In genomic region chr7:126676207-126676606, GRCm38 (mm10) we compare ENCODE assay signal across 8 mouse cellular contexts. TPM values are rescaled to one million over a fixed set of nuclear protein-coding genes. Genes with fewer than 3 reads are reported as not detected.
DNase-seq lines count a peak whose midpoint lies in the region; ATAC-seq and TF ChIP-seq lines count a peak whose summit lies in the region.
"Had no signal": no experiment of that assay in that cellular context is flagged by ENCODE, and none has a peak within 500 bp of the region (broad histone marks: within the 10 kb centered on the region; RNA-seq: fewer than 3 reads in every experiment).

TSS of gene Sult1a1 (minus strand) at chr7:126676432.

- peaks cover 20% of the 10 kb centered on the region for H3K36me3 ChIP-seq in kidney, embryonic 16.5 days (ENCODE audit: insufficient read depth, low read length)
- peaks cover 8% of the 10 kb centered on the region; the same call in 1 of the 2 replicates for H3K36me3 ChIP-seq in stomach, postnatal 0 days (ENCODE audit: control insufficient read depth, insufficient read depth, low read length)

- H3K9me3 ChIP-seq in kidney, embryonic 16.5 days (ENCODE audit: low read length) = no peaks in the 10 kb centered on the region
- no peaks in the 10 kb centered on the region for H3K9me3 ChIP-seq in stomach, postnatal 0 days (ENCODE audit: control insufficient read depth, low read length)

- H3K4me3 ChIP-seq in kidney, embryonic 16.5 days (ENCODE audit: low read length) = no peak within 1 kb of the TSS; the same call in 1 of the 2 replicates
- H3K4me3 ChIP-seq in stomach, postnatal 0 days (ENCODE audit: low read depth, low read length) = peak within 1 kb of the TSS; percentile 18; the same call in 1 of the 2 replicates

- peak; percentile 57 for DNase-seq in urinary bladder, postnatal 14 days (ENCODE audit: low spot score)
- DNase-seq in urinary bladder, postnatal 25 days (ENCODE audit: low spot score) = no peak
- DNase-seq in heart, adult 18-20 months = peak; percentile 89 to 94
- DNase-seq in stomach, postnatal 0 days (ENCODE audit: low spot score) = peak; percentile 34
- DNase-seq in thymus, adult 18-20 months = no peak

- no peaks in the 10 kb centered on the region for H3K27me3 ChIP-seq in kidney, embryonic 16.5 days (ENCODE audit: insufficient read depth, low read length)
- H3K27me3 ChIP-seq in stomach, postnatal 0 days (ENCODE audit: control insufficient read depth, insufficient read depth, low read length) = no peaks in the 10 kb centered on the region

- H3K4me1 ChIP-seq in kidney, embryonic 16.5 days (ENCODE audit: insufficient read depth, low read length) = no peaks in the 10 kb centered on the region; the same call in 1 of the 2 replicates
- 0 out of 2 replicates have a peak, but pooled peaks cover 4% of the 10 kb centered on the region for H3K4me1 ChIP-seq in stomach, postnatal 0 days (replicated peaks; ENCODE audit: control insufficient read depth, insufficient read depth)

- peak within 1 kb of the TSS; percentile 67; the same call in 1 of the 2 replicates for H3K27ac ChIP-seq in kidney, embryonic 16.5 days (ENCODE audit: low read length)
- peak within 1 kb of the TSS; percentile 85 for H3K27ac ChIP-seq in stomach, postnatal 0 days (replicated peaks)
- H3K27ac ChIP-seq: macrophage had no signal

- no peak for TF ChIP-seq CTCF in stomach, postnatal 0 days (IDR thresholded peaks at IDR 0.05; ENCODE audit: low read depth)

- H3K4me2 ChIP-seq in kidney, embryonic 16.5 days (replicated peaks; ENCODE audit: low read depth, low read length) = peak within 1 kb of the TSS; percentile 25; the same call in 1 of the 2 replicates
- H3K4me2 ChIP-seq in stomach, postnatal 0 days (replicated peaks; ENCODE audit: low read depth) = peak within 1 kb of the TSS; percentile 41

- H3K9ac ChIP-seq in kidney, embryonic 16.5 days (replicated peaks; ENCODE audit: low read length) = peak within 1 kb of the TSS; percentile 32; the same call in 1 of the 2 replicates
- peak within 1 kb of the TSS; percentile 41; the same call in 1 of the 2 replicates for H3K9ac ChIP-seq in stomach, postnatal 0 days (ENCODE audit: low read length)

- TF ChIP-seq EP300 in stomach, postnatal 0 days (optimal IDR thresholded peaks at IDR 0.05) = no peak

- 76% methylated on average over 1 of the region's 1 CpGs for WGBS in kidney, embryonic 16.5 days
- WGBS in stomach, postnatal 0 days = 30% methylated on average over 1 of the region's 1 CpGs

- ATAC-seq in kidney, embryonic 16.5 days (ENCODE audit: low FRiP score, low TSS enrichment) = 0 out of 2 replicates have a peak, but pooled peaks have one; percentile 27
- peak; percentile 52; the same call in 1 of the 2 replicates for ATAC-seq in stomach, postnatal 0 days (ENCODE audit: low FRiP score, low TSS enrichment)
- ATAC-seq in erythroid progenitor cell, adult 5-6 weeks (replicated peaks; ENCODE audit: low FRiP score, poor library complexity, severe bottlenecking) = no peak

RNA-seq across cellular contexts. Expression of gene Sult1a1, which starts in this region (rescaled TPM):
- total RNA-seq in heart, adult 18-20 months (2021) = 10 to 100 TPM; 31.1 to 44.0 TPM
- 9.1 and 9.4 TPM in 2 replicates for polyA plus RNA-seq in kidney, embryonic 16.5 days (2015; fragmentation: Nextera tagmentation; extraction: Ambion mirVana)
- polyA plus RNA-seq in stomach, postnatal 0 days (2015; fragmentation: Nextera tagmentation; extraction: Ambion mirVana) = 10.9 and 12.4 TPM in 2 replicates
- 4.0 TPM in 1 of 2 replicates, not detected in the other for total RNA-seq in erythroid progenitor cell, adult 5-6 weeks (2015; ENCODE audit: low replicate concordance)
- 6.4 TPM in 1 of 2 replicates, not detected in the other for total RNA-seq in erythroid progenitor cell, adult 5-6 weeks (2017; ENCODE audit: low replicate concordance)

Comparison
In these comparisons a context has a peak if more than half of its experiments do, and no peak if none do; other contexts are left out.
1. RNA of gene Sult1a1 (total RNA-seq): 31.1 to 44.0 TPM in heart, adult 18-20 months; 4.0 to 6.4 TPM in erythroid progenitor cell, adult 5-6 weeks; every median in the first group is over 4 times any median in the second.
2. DNase-seq: peak in urinary bladder, postnatal 14 days (single experiment), heart, adult 18-20 months (2 of 2) and stomach, postnatal 0 days (single experiment); none in urinary bladder, postnatal 25 days (single experiment) and thymus, adult 18-20 months (0 of 2).